ENCODE assay signal across 13 mouse cellular contexts in the genomic region with DNA sequence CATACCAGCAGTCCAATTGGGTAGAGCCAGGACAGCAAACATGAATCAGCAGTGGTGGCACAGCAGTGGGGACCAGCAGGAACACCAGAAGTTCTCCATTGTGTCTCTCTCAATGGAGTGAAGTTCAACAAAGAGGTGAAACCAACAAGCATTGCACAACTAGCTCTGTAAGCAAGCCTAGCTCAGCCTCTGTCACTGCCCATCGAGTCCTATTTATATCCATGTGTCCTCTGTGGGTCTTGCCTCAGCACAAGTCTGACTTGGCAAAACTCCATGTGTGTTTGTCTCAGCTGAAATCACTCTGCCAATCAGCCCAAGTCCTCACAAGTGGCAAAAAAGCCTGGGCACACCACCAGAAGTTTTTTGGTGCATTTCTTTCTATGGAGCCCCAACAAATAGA.
DNase-seq lines count a peak whose midpoint lies in the region; ATAC-seq and TF ChIP-seq lines count a peak whose summit lies in the region.
"Had no signal": no experiment of that assay in that cellular context is flagged by ENCODE, and none has a peak within 500 bp of the region (broad histone marks: within the 10 kb centered on the region; RNA-seq: fewer than 3 reads in every experiment).

No protein-coding gene starts in this region.

- H3K4me2 ChIP-seq in lung, postnatal 0 days (replicated peaks; ENCODE audit: low read depth, low read length): no peak overlapping the region
- no peak overlapping the region for H3K4me2 ChIP-seq in intestine, postnatal 0 days (replicated peaks; ENCODE audit: low read depth)
- H3K4me2 ChIP-seq: forebrain, embryonic 12.5 days; intestine, embryonic 15.5 days had no signal

- WGBS in heart, embryonic 10.5 days: 65% methylated on average over 1 of the region's 1 CpGs
- 48% methylated on average over 1 of the region's 1 CpGs for WGBS in lung, postnatal 0 days
- 77% methylated on average over 1 of the region's 1 CpGs for WGBS in intestine, postnatal 0 days

- no peak overlapping the region for H3K9ac ChIP-seq in lung, postnatal 0 days (replicated peaks; ENCODE audit: low read depth)
- no peak overlapping the region for H3K9ac ChIP-seq in intestine, postnatal 0 days (ENCODE audit: low read depth, low read length)
- H3K9ac ChIP-seq: forebrain, embryonic 12.5 days; intestine, embryonic 15.5 days had no signal

- H3K4me1 ChIP-seq in heart, embryonic 10.5 days: no peaks in the 10 kb centered on the region
- no peaks in the 10 kb centered on the region for H3K4me1 ChIP-seq in lung, postnatal 0 days (ENCODE audit: insufficient read depth, low read depth, low read length)
- no peaks in the 10 kb centered on the region for H3K4me1 ChIP-seq in intestine, postnatal 0 days (replicated peaks; ENCODE audit: control insufficient read depth, insufficient read depth, low read length)
- H3K4me1 ChIP-seq: forebrain, embryonic 12.5 days; intestine, embryonic 15.5 days had no signal

- H3K9me3 ChIP-seq in heart, embryonic 10.5 days: no peaks in the 10 kb centered on the region
- no peaks in the 10 kb centered on the region for H3K9me3 ChIP-seq in lung, postnatal 0 days (ENCODE audit: low read length)
- no peaks in the 10 kb centered on the region for H3K9me3 ChIP-seq in intestine, postnatal 0 days (ENCODE audit: control insufficient read depth)
- H3K9me3 ChIP-seq: forebrain, embryonic 12.5 days; intestine, embryonic 15.5 days had no signal

- H3K27me3 ChIP-seq in heart, embryonic 10.5 days (ENCODE audit: insufficient read depth, poor library complexity, severe bottlenecking): no peaks in the 10 kb centered on the region
- H3K27me3 ChIP-seq in lung, postnatal 0 days (replicated peaks; ENCODE audit: insufficient read depth, low read length): no peaks in the 10 kb centered on the region
- H3K27me3 ChIP-seq in intestine, postnatal 0 days (replicated peaks; ENCODE audit: control insufficient read depth, insufficient read depth, low read length): no peaks in the 10 kb centered on the region
- H3K27me3 ChIP-seq: forebrain, embryonic 12.5 days; intestine, embryonic 15.5 days had no signal

- no peaks in the 10 kb centered on the region for H3K36me3 ChIP-seq in heart, embryonic 10.5 days
- no peaks in the 10 kb centered on the region for H3K36me3 ChIP-seq in lung, postnatal 0 days (ENCODE audit: insufficient read depth, low read length)
- no peaks in the 10 kb centered on the region for H3K36me3 ChIP-seq in intestine, postnatal 0 days (ENCODE audit: control insufficient read depth, insufficient read depth)
- H3K36me3 ChIP-seq: forebrain, embryonic 12.5 days; intestine, embryonic 15.5 days had no signal

- no peak overlapping the region for H3K27ac ChIP-seq in heart, embryonic 10.5 days
- H3K27ac ChIP-seq in lung, postnatal 0 days (ENCODE audit: low read length): no peak overlapping the region
- no peak overlapping the region for H3K27ac ChIP-seq in intestine, postnatal 0 days (ENCODE audit: low read depth, low read length)
- H3K27ac ChIP-seq: forebrain, embryonic 12.5 days; intestine, embryonic 15.5 days; stomach, postnatal 0 days had no signal

- peak; percentile 7 to 23 for DNase-seq in heart, adult 9 months (ENCODE audit: low spot score in 2 of 2)
- no peak for DNase-seq in heart, embryonic 10.5 days (ENCODE audit: low spot score)
- DNase-seq in Muller cell, postnatal 12 days (ENCODE audit: inconsistent ontology term): peak; percentile 20
- DNase-seq in adrenal gland, postnatal 14 days: peak; percentile 56
- peak; percentile 65 for DNase-seq in lung, postnatal 0 days (ENCODE audit: low spot score)
- no peak for DNase-seq in cerebellum, adult 18-20 months
- no peak for DNase-seq in left cerebral cortex, postnatal 25 days (ENCODE audit: low spot score in 2 of 2)
- DNase-seq: cerebellum, adult 11 months; right cerebral cortex, postnatal 25 days had no signal

- intact Hi-C loops in left cerebral cortex, postnatal 25 days (cut with DNase I): no loop called here

- H3K4me3 ChIP-seq in heart, embryonic 10.5 days: no peak overlapping the region
- no peak overlapping the region for H3K4me3 ChIP-seq in lung, postnatal 0 days (ENCODE audit: low read depth, low read length)
- H3K4me3 ChIP-seq in intestine, postnatal 0 days (ENCODE audit: low read depth, low read length): no peak overlapping the region
- H3K4me3 ChIP-seq: forebrain, embryonic 12.5 days; intestine, embryonic 15.5 days had no signal

- peak; percentile 70 for ATAC-seq in lung, postnatal 0 days
- no peak for ATAC-seq in intestine, postnatal 0 days
- ATAC-seq: intestine, embryonic 15.5 days had no signal

- TF ChIP-seq EP300 in lung, postnatal 0 days (IDR thresholded peaks at IDR 0.05): no peak

- TF ChIP-seq CTCF in lung, postnatal 0 days (IDR thresholded peaks at IDR 0.05): no peak
- TF ChIP-seq CTCF in intestine, postnatal 0 days (IDR thresholded peaks at IDR 0.05; ENCODE audit: low read depth): no peak

Comparison
In these comparisons a context has a peak if more than half of its experiments do, and no peak if none do; other contexts are left out.
1. DNase-seq: peak in heart, adult 9 months (2 of 2), Muller cell, postnatal 12 days (single experiment), adrenal gland, postnatal 14 days (single experiment) and lung, postnatal 0 days (single experiment); none in heart, embryonic 10.5 days (single experiment), cerebellum, adult 18-20 months (0 of 2) and left cerebral cortex, postnatal 25 days (0 of 2).